ENCODE assay signal across 8 mouse cellular contexts in genomic region chr13:49127844-49128631, GRCm38 (mm10). TPM values are rescaled to one million over a fixed set of nuclear protein-coding genes. Genes with fewer than 3 reads are reported as not detected.
DNase-seq lines count a peak whose midpoint lies in the region; ATAC-seq and TF ChIP-seq lines count a peak whose summit lies in the region.

No protein-coding gene starts in this region.

- DNase-seq in layer of hippocampus, adult 2 months (ENCODE audit: low spot score in 2 of 2), result no peak
- no peak for DNase-seq in layer of hippocampus, adult 11-12 months (ENCODE audit: low spot score)
- DNase-seq in embryonic facial prominence, embryonic 14.5 days (ENCODE audit: low spot score), result peak; percentile 68
- DNase-seq in hindbrain, embryonic 11.5 days (ENCODE audit: low spot score), result no peak
- no peak for DNase-seq in thymus, postnatal 0 days (ENCODE audit: low spot score)
- no peak for DNase-seq in urinary bladder, postnatal 25 days (ENCODE audit: low spot score)
- DNase-seq in layer of hippocampus, adult 9-10 months (ENCODE audit: low spot score), result no peak

- H3K4me1 ChIP-seq in embryonic facial prominence, embryonic 14.5 days (ENCODE audit: control insufficient read depth, insufficient read depth, low read length), result peaks cover 23% of the 10 kb centered on the region
- peaks cover 20% of the 10 kb centered on the region for H3K4me1 ChIP-seq in hindbrain, embryonic 11.5 days (replicated peaks; ENCODE audit: control insufficient read depth, insufficient read depth, low read length)
- H3K4me1 ChIP-seq in olfactory bulb, adult 2 months (ENCODE audit: control insufficient read depth, insufficient read depth, low read length), result peaks cover 62% of the 10 kb centered on the region

- TF ChIP-seq CTCF in layer of hippocampus, adult 2 months (conservative IDR thresholded peaks at IDR 0.05), result no peak
- no peak for TF ChIP-seq CTCF in olfactory bulb, adult 2 months (IDR thresholded peaks at IDR 0.05; ENCODE audit: insufficient read depth, low read depth, low read length)

- H3K9ac ChIP-seq in embryonic facial prominence, embryonic 14.5 days (ENCODE audit: low read depth, low read length), result 0 out of 2 replicates have a peak overlapping the region, but pooled peaks have one; percentile 0
- H3K9ac ChIP-seq in hindbrain, embryonic 11.5 days (ENCODE audit: low read depth, low read length), result no peak overlapping the region

- WGBS in embryonic facial prominence, embryonic 14.5 days, result 42% methylated on average over 15 of the region's 15 CpGs
- 52% methylated on average over 15 of the region's 15 CpGs for WGBS in hindbrain, embryonic 11.5 days
- WGBS in olfactory bulb, adult 2 months, result 20% methylated on average over 15 of the region's 15 CpGs

- peak overlapping the region; percentile 64 for H3K27ac ChIP-seq in layer of hippocampus, adult 2 months
- H3K27ac ChIP-seq in embryonic facial prominence, embryonic 14.5 days (replicated peaks; ENCODE audit: low read depth, low read length), result 0 out of 2 replicates have a peak overlapping the region, but pooled peaks have one; percentile 34
- H3K27ac ChIP-seq in hindbrain, embryonic 11.5 days (ENCODE audit: low read depth, low read length), result 0 out of 2 replicates have a peak overlapping the region, but pooled peaks have one; percentile 24
- H3K27ac ChIP-seq in olfactory bulb, adult 2 months (ENCODE audit: insufficient read depth, low read depth, low read length), result peak overlapping the region; percentile 86

- H3K36me3 ChIP-seq in embryonic facial prominence, embryonic 14.5 days (ENCODE audit: control insufficient read depth, insufficient read depth, low read length), result no peaks in the 10 kb centered on the region
- H3K36me3 ChIP-seq in hindbrain, embryonic 11.5 days (ENCODE audit: control insufficient read depth, insufficient read depth, low read length), result no peaks in the 10 kb centered on the region; the same call in 1 of the 2 replicates

- ATAC-seq in embryonic facial prominence, embryonic 14.5 days (ENCODE audit: low read depth), result peak; percentile 74
- no peak for ATAC-seq in hindbrain, embryonic 11.5 days (ENCODE audit: low FRiP score)

- no peaks in the 10 kb centered on the region for H3K27me3 ChIP-seq in embryonic facial prominence, embryonic 14.5 days (replicated peaks; ENCODE audit: control insufficient read depth, insufficient read depth, low read length)
- no peaks in the 10 kb centered on the region for H3K27me3 ChIP-seq in hindbrain, embryonic 11.5 days (ENCODE audit: control insufficient read depth, insufficient read depth, low read length)

- H3K4me2 ChIP-seq in embryonic facial prominence, embryonic 14.5 days (ENCODE audit: low read depth, low read length), result peak overlapping the region; percentile 23
- H3K4me2 ChIP-seq in hindbrain, embryonic 11.5 days (replicated peaks; ENCODE audit: low read depth, low read length), result no peak overlapping the region

- no peak for TF ChIP-seq POLR2A in olfactory bulb, adult 2 months (IDR thresholded peaks at IDR 0.05; ENCODE audit: insufficient read depth, low read depth, low read length)

- no peak overlapping the region for H3K4me3 ChIP-seq in layer of hippocampus, adult 2 months
- H3K4me3 ChIP-seq in embryonic facial prominence, embryonic 14.5 days (ENCODE audit: low read depth, low read length), result no peak overlapping the region
- H3K4me3 ChIP-seq in hindbrain, embryonic 11.5 days (ENCODE audit: low read depth, low read length), result no peak overlapping the region
- H3K4me3 ChIP-seq in olfactory bulb, adult 2 months (ENCODE audit: insufficient read depth, low read depth, low read length), result 0 out of 2 replicates have a peak overlapping the region, but pooled peaks have one; percentile 2

- no peaks in the 10 kb centered on the region for H3K9me3 ChIP-seq in embryonic facial prominence, embryonic 14.5 days (ENCODE audit: control insufficient read depth, low read length)
- H3K9me3 ChIP-seq in hindbrain, embryonic 11.5 days (ENCODE audit: control insufficient read depth, low read length), result no peaks in the 10 kb centered on the region

RNA-seq across cellular contexts. Expression of gene Wnk2, which starts 19.8 kb away (rescaled TPM):
- total RNA-seq in layer of hippocampus, adult 2 months (2021), result 100 to 1,000 TPM in 1 of 2 experiments, 10 to 100 TPM in 1; 99.2 to 101 TPM
- 3.1 and 3.3 TPM in 2 replicates for polyA plus RNA-seq in embryonic facial prominence, embryonic 14.5 days (2014; fragmentation: Nextera tagmentation; extraction: Ambion mirVana)
- polyA plus RNA-seq in hindbrain, embryonic 11.5 days (2014; fragmentation: Nextera tagmentation; extraction: Ambion mirVana), result 8.5 and 11.0 TPM in 2 replicates
- not detected in 2 replicates for polyA plus RNA-seq in olfactory bulb, adult 2 months (2012; ENCODE audit: insufficient read depth, insufficient read length, low replicate concordance, missing spikeins)
- 0.32 and 0.55 TPM in 2 replicates for polyA plus RNA-seq in thymus, postnatal 0 days (2015; fragmentation: Nextera tagmentation; extraction: Ambion mirVana)

RNA-seq across cellular contexts. Expression of gene Ninj1, which starts 59.2 kb away (rescaled TPM):
- 10 to 100 TPM; 17.9 to 20.3 TPM for total RNA-seq in layer of hippocampus, adult 2 months (2021)
- 62.4 and 65.0 TPM in 2 replicates for polyA plus RNA-seq in embryonic facial prominence, embryonic 14.5 days (2014; fragmentation: Nextera tagmentation; extraction: Ambion mirVana)
- polyA plus RNA-seq in hindbrain, embryonic 11.5 days (2014; fragmentation: Nextera tagmentation; extraction: Ambion mirVana), result 20.6 and 21.5 TPM in 2 replicates
- polyA plus RNA-seq in olfactory bulb, adult 2 months (2012; ENCODE audit: insufficient read depth, insufficient read length, low replicate concordance, missing spikeins), result not detected in 2 replicates
- polyA plus RNA-seq in thymus, postnatal 0 days (2015; fragmentation: Nextera tagmentation; extraction: Ambion mirVana), result 29.5 and 32.8 TPM in 2 replicates

Comparison
In these comparisons a context has a peak if more than half of its experiments do, and no peak if none do; other contexts are left out.
1. H3K27ac ChIP-seq: peak in every context shown above with its lines; median percentile 86 in olfactory bulb, adult 2 months; 64 in layer of hippocampus, adult 2 months; 34 in embryonic facial prominence, embryonic 14.5 days; 24 in hindbrain, embryonic 11.5 days.
2. RNA of gene Ninj1, which starts 59.2 kb away (polyA plus RNA-seq): 62.4 to 65.0 TPM in embryonic facial prominence, embryonic 14.5 days, 29.5 to 32.8 TPM in thymus, postnatal 0 days and 20.6 to 21.5 TPM in hindbrain, embryonic 11.5 days; not detected in olfactory bulb, adult 2 months; every median in the first group is over 10 times any median in the second.